Mouse (Mus musculus): ENCODE measurements around the gene Mrps10. TPM values are rescaled to one million over a fixed set of nuclear protein-coding genes. Genes with fewer than 3 reads are reported as not detected.
A peak's percentile ranks its signal among the peaks of the same experiment; 100 is the strongest.
"Not testable (repeated sequence)": the region's sequence is repeated elsewhere in the genome, so short reads cannot be mapped to it uniquely, and the experiment has no call there.

Mrps10 gene
- polyA plus RNA-seq, 1 experiment: 31.9 TPM

- 82% methylated on average over 26 of the region's 26 CpGs for WGBS
- H3K4me3 ChIP-seq (replicated peaks; ENCODE audit: control insufficient read depth, low read depth, low read length): no peak overlapping the region
- H3K27ac ChIP-seq (ENCODE audit: control insufficient read depth, insufficient read depth, low read depth, low read length, poor library complexity): no peak overlapping the region
- 0 out of 2 replicates have a peak, but pooled peaks have one; percentile 15 for TF ChIP-seq POLR2A (IDR thresholded peaks at IDR 0.05; ENCODE audit: borderline replicate concordance, control insufficient read depth, low read depth, low read length)
- no peak for TF ChIP-seq CTCF (IDR thresholded peaks at IDR 0.05; ENCODE audit: control insufficient read depth, insufficient read depth, low read length)
- H3K4me1 ChIP-seq (ENCODE audit: control insufficient read depth, insufficient read depth, low read length): peaks cover 2% of the 10 kb centered on the region
Measured at GRCm38 (mm10) chr17:47328552-47329343, 39.9 kb upstream of the Mrps10 start.

GRCm38 (mm10) chr17:47330616-47331015, 38.1 kb upstream of the Mrps10 start:
- H3K27ac ChIP-seq (ENCODE audit: control insufficient read depth, insufficient read depth, low read depth, low read length, poor library complexity): no peak overlapping the region
- WGBS: 86% methylated on average over 9 of the region's 9 CpGs
- H3K4me3 ChIP-seq (replicated peaks; ENCODE audit: control insufficient read depth, low read depth, low read length): no peak overlapping the region
- TF ChIP-seq CTCF (IDR thresholded peaks at IDR 0.05; ENCODE audit: control insufficient read depth, insufficient read depth, low read length) (no peak), POLR2A (IDR thresholded peaks at IDR 0.05; ENCODE audit: borderline replicate concordance, control insufficient read depth, low read depth, low read length) (no peak)
- peaks cover 2% of the 10 kb centered on the region for H3K4me1 ChIP-seq (ENCODE audit: control insufficient read depth, insufficient read depth, low read length)

- Histone ChIP-seq H3K4me3 (replicated peaks; ENCODE audit: control insufficient read depth, low read depth, low read length) (no peak overlapping the region), H3K27ac (ENCODE audit: control insufficient read depth, insufficient read depth, low read depth, low read length, poor library complexity) (peak overlapping the region; percentile 57), H3K4me1 (ENCODE audit: control insufficient read depth, insufficient read depth, low read length) (peaks cover 2% of the 10 kb centered on the region)
- WGBS: 25% methylated on average over 12 of the region's 12 CpGs
- no peak for TF ChIP-seq CTCF (IDR thresholded peaks at IDR 0.05; ENCODE audit: control insufficient read depth, insufficient read depth, low read length)
- TF ChIP-seq POLR2A (IDR thresholded peaks at IDR 0.05; ENCODE audit: borderline replicate concordance, control insufficient read depth, low read depth, low read length): no peak
Measured at GRCm38 (mm10) chr17:47332001-47332611, 36.6 kb upstream of the Mrps10 start.

- WGBS: 24% methylated on average over 5 of the region's 5 CpGs
Measured at GRCm38 (mm10) chr17:47332664-47333063, 36.0 kb upstream of the Mrps10 start.

GRCm38 (mm10) chr17:47333409-47333808, 35.3 kb upstream of the Mrps10 start:
- Histone ChIP-seq H3K4me3 (replicated peaks; ENCODE audit: control insufficient read depth, low read depth, low read length) (no peak overlapping the region), H3K27ac (ENCODE audit: control insufficient read depth, insufficient read depth, low read depth, low read length, poor library complexity) (no peak overlapping the region), H3K4me1 (ENCODE audit: control insufficient read depth, insufficient read depth, low read length) (peaks cover 2% of the 10 kb centered on the region; the same call in 1 of the 2 replicates)
- WGBS: 89% methylated on average over 2 of the region's 2 CpGs
- TF ChIP-seq CTCF (IDR thresholded peaks at IDR 0.05; ENCODE audit: control insufficient read depth, insufficient read depth, low read length): no peak
- TF ChIP-seq POLR2A (IDR thresholded peaks at IDR 0.05; ENCODE audit: borderline replicate concordance, control insufficient read depth, low read depth, low read length): no peak

More at GRCm38 (mm10) chr17:47332664-47333063, 36.0 kb upstream of the Mrps10 start:
- H3K4me1 ChIP-seq (ENCODE audit: control insufficient read depth, insufficient read depth, low read length); H3K4me3 ChIP-seq (replicated peaks; ENCODE audit: control insufficient read depth, low read depth, low read length); H3K27ac ChIP-seq (ENCODE audit: control insufficient read depth, insufficient read depth, low read depth, low read length, poor library complexity): not testable (repeated sequence)
- peak; percentile 26; the same call in 1 of the 2 replicates for TF ChIP-seq CTCF (IDR thresholded peaks at IDR 0.05; ENCODE audit: control insufficient read depth, insufficient read depth, low read length)

GRCm38 (mm10) chr17:47343121-47343520, 25.6 kb upstream of the Mrps10 start:
- TF ChIP-seq POLR2A (IDR thresholded peaks at IDR 0.05; ENCODE audit: borderline replicate concordance, control insufficient read depth, low read depth, low read length) (no peak), CTCF (IDR thresholded peaks at IDR 0.05; ENCODE audit: control insufficient read depth, insufficient read depth, low read length) (no peak)
- H3K27ac ChIP-seq (ENCODE audit: control insufficient read depth, insufficient read depth, low read depth, low read length, poor library complexity): no peak overlapping the region
- no peaks in the 10 kb centered on the region for H3K4me1 ChIP-seq (ENCODE audit: control insufficient read depth, insufficient read depth, low read length)
- H3K4me3 ChIP-seq (replicated peaks; ENCODE audit: control insufficient read depth, low read depth, low read length): no peak overlapping the region
- WGBS: 78% methylated on average over 2 of the region's 2 CpGs

GRCm38 (mm10) chr17:47349721-47350319, 18.9 kb upstream of the Mrps10 start:
- WGBS: 86% methylated on average over 3 of the region's 3 CpGs
- Histone ChIP-seq H3K27ac (ENCODE audit: control insufficient read depth, insufficient read depth, low read depth, low read length, poor library complexity) (no peak overlapping the region), H3K4me3 (replicated peaks; ENCODE audit: control insufficient read depth, low read depth, low read length) (no peak overlapping the region), H3K4me1 (ENCODE audit: control insufficient read depth, insufficient read depth, low read length) (no peaks in the 10 kb centered on the region)
- TF ChIP-seq POLR2A (IDR thresholded peaks at IDR 0.05; ENCODE audit: borderline replicate concordance, control insufficient read depth, low read depth, low read length): no peak
- TF ChIP-seq CTCF (IDR thresholded peaks at IDR 0.05; ENCODE audit: control insufficient read depth, insufficient read depth, low read length): no peak

GRCm38 (mm10) chr17:47359964-47360363, 8.7 kb upstream of the Mrps10 start:
- Histone ChIP-seq H3K4me3 (replicated peaks; ENCODE audit: control insufficient read depth, low read depth, low read length) (no peak overlapping the region), H3K4me1 (ENCODE audit: control insufficient read depth, insufficient read depth, low read length) (no peaks in the 10 kb centered on the region), H3K27ac (ENCODE audit: control insufficient read depth, insufficient read depth, low read depth, low read length, poor library complexity) (no peak overlapping the region)
- TF ChIP-seq POLR2A (IDR thresholded peaks at IDR 0.05; ENCODE audit: borderline replicate concordance, control insufficient read depth, low read depth, low read length) (no peak), CTCF (IDR thresholded peaks at IDR 0.05; ENCODE audit: control insufficient read depth, insufficient read depth, low read length) (peak; percentile 73)
- WGBS: 37% methylated on average over 6 of the region's 6 CpGs
